Mouse (Mus musculus) intestine, postnatal 0 days (tissue): ENCODE measurements at regions not wholly inside any gene's neighbourhood (a gene's known extent, or its start where the extent isn't known, plus 50 kb on each side); places are given as distances from the start of the nearest gene placed in this dataset.

ENCODE experiments used
- ATAC-seq: fragments of 200-750 bp; cut with Nextera tagmentation; 2 replicates; pipeline ENCODE4 v1.8.0; 2017; ENCODE audit warnings: mild to moderate bottlenecking, moderate TSS enrichment, moderate library complexity
- H3K27ac ChIP-seq: fragments of 300-500 bp; sonication (generic); 2 replicates; pipeline ENCODE4 v1.5.1; 2014; ENCODE audit warnings: mild to moderate bottlenecking, low read depth, low read length, moderate library complexity
- H3K27me3 ChIP-seq: fragments of 300-500 bp; sonication (generic); replicated peaks from 2 replicates; pipeline ENCODE4 v1.6.1; 2014; ENCODE audit warnings: low read length, mixed read lengths; ENCODE audit not compliant: control insufficient read depth, insufficient read depth
- H3K36me3 ChIP-seq: fragments of 300-500 bp; sonication (generic); 2 replicates; pipeline ENCODE4 v1.6.1; 2014; ENCODE audit warnings: mild to moderate bottlenecking, moderate library complexity; ENCODE audit not compliant: control insufficient read depth, insufficient read depth
- H3K4me1 ChIP-seq: fragments of 300-500 bp; sonication (generic); replicated peaks from 2 replicates; pipeline ENCODE4 v1.6.1; 2014; ENCODE audit warnings: antibody characterized with exemption, low read length, mixed read lengths; ENCODE audit not compliant: control insufficient read depth, insufficient read depth
- H3K4me2 ChIP-seq: fragments of 300-500 bp; sonication (generic); replicated peaks from 2 replicates; pipeline ENCODE4 v1.6.1; 2014; ENCODE audit warnings: low read depth, mild to moderate bottlenecking, moderate library complexity
- H3K4me3 ChIP-seq: fragments of 300-500 bp; sonication (generic); 2 replicates; pipeline ENCODE4 v1.5.1; 2014; ENCODE audit warnings: low read depth, low read length
- H3K9ac ChIP-seq: fragments of 300-500 bp; sonication (generic); 2 replicates; pipeline ENCODE4 v1.6.1; 2014; ENCODE audit warnings: mild to moderate bottlenecking, low read depth, low read length
- H3K9me3 ChIP-seq: fragments of 300-500 bp; sonication (generic); 2 replicates; pipeline ENCODE4 v1.6.1; 2016; ENCODE audit warnings: mixed run types; ENCODE audit not compliant: control insufficient read depth
- CTCF ChIP-seq: sonication (generic); IDR thresholded peaks from 2 replicates; pipeline ENCODE4 v1.5.1; 2016; ENCODE audit warnings: low read depth, mild to moderate bottlenecking, control low read depth, antibody characterized with exemption, moderate library complexity
- WGBS: fragments of 180-500 bp; shearing (Covaris S2); extraction: QIAGEN DNeasy Blood & Tissue Kit; methylation state at CpG from one replicate; pipeline ENCODE4 v1.1.7; 2014; 5-methylcytosine and 5-hydroxymethylcytosine counted together

DNA sequence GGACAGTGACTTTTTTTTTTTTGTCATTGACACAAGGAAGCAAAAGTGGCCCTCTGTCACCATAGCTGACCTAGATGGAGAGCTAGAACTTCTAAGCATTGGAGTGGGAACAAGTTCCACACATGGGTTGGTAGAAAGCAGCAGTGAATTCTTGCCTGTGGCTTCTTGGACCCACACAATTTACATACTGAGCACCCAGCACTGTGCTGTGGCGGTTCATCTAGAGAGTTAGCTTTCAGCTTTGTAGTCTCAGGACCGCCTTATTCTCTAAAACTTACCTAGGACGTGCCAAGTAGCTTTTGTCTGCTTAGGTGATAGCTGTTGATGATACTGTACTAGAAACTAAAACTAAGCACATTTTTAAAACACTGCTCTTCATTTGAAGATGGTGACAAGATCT is 72.1 kb upstream of the Dgkg start:
- Histone ChIP-seq H3K27ac (no peak overlapping the region), H3K9me3 (no peaks in the 10 kb centered on the region), H3K4me2 (no peak overlapping the region), H3K4me1 (no peaks in the 10 kb centered on the region), H3K4me3 (no peak overlapping the region), H3K27me3 (no peaks in the 10 kb centered on the region), H3K9ac (no peak overlapping the region), H3K36me3 (no peaks in the 10 kb centered on the region)
- ATAC-seq: no peak
- 84% methylated on average over 3 of the region's 3 CpGs for WGBS
- TF ChIP-seq CTCF: no peak

- 88% methylated on average over 3 of the region's 3 CpGs for WGBS
- no peak for TF ChIP-seq CTCF
- H3K27me3 ChIP-seq: no peaks in the 10 kb centered on the region
- no peaks in the 10 kb centered on the region for H3K4me1 ChIP-seq
- no peak overlapping the region for H3K9ac ChIP-seq
- no peak overlapping the region for H3K27ac ChIP-seq
- no peak overlapping the region for H3K4me3 ChIP-seq
- ATAC-seq: no peak
- H3K4me2 ChIP-seq: no peak overlapping the region
- H3K9me3 ChIP-seq: no peaks in the 10 kb centered on the region
- no peaks in the 10 kb centered on the region for H3K36me3 ChIP-seq
These were observed 68.2 kb upstream of the Dgkg start for GRCm38 (mm10) chr16:22725261-22725660.

- H3K9ac ChIP-seq: no peak overlapping the region
- no peak for ATAC-seq
- H3K4me1 ChIP-seq: no peaks in the 10 kb centered on the region
- H3K4me3 ChIP-seq: no peak overlapping the region
- no peak overlapping the region for H3K27ac ChIP-seq
- H3K9me3 ChIP-seq: no peaks in the 10 kb centered on the region
- no peak for TF ChIP-seq CTCF
- no peak overlapping the region for H3K4me2 ChIP-seq
- WGBS: 84% methylated on average over 4 of the region's 4 CpGs
- H3K27me3 ChIP-seq: no peaks in the 10 kb centered on the region
- no peaks in the 10 kb centered on the region for H3K36me3 ChIP-seq
These were observed 66.3 kb upstream of the Dgkg start for GRCm38 (mm10) chr16:22723333-22723732.

DNA sequence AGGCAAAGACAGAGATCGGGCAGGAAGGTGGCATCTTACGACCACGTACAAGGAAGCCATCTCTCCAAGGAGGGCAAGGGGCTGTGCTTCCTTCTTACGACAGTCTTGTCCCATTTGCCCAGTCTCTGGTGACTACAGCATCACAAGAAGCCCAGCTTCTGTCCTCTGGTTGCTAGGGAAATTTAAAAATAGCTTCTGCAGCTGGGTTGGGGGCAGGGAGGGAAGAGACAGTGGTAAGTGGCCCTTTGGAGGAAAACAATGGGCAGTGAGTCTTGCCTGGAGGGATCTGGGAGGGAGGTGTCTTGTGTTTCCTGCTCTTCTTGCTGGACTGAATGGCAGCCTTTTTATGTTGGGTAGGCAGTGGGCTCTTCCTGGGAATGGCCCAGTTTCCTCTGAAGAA is 62.8 kb upstream of the Dgkg start:
- ATAC-seq: no peak
- Histone ChIP-seq H3K9me3 (no peaks in the 10 kb centered on the region), H3K9ac (no peak overlapping the region), H3K4me3 (no peak overlapping the region), H3K4me1 (no peaks in the 10 kb centered on the region), H3K36me3 (no peaks in the 10 kb centered on the region), H3K27ac (no peak overlapping the region), H3K27me3 (no peaks in the 10 kb centered on the region), H3K4me2 (no peak overlapping the region)
- WGBS: 64% methylated on average over 4 of the region's 4 CpGs
- TF ChIP-seq CTCF: no peak

- Histone ChIP-seq H3K9me3 (no peaks in the 10 kb centered on the region), H3K4me1 (no peaks in the 10 kb centered on the region), H3K9ac (no peak overlapping the region), H3K4me3 (no peak overlapping the region), H3K27me3 (no peaks in the 10 kb centered on the region), H3K4me2 (no peak overlapping the region), H3K36me3 (no peaks in the 10 kb centered on the region), H3K27ac (no peak overlapping the region)
- ATAC-seq: no peak
- TF ChIP-seq CTCF: peak; percentile 62
- WGBS: 45% methylated on average over 7 of the region's 7 CpGs
These were observed 62.3 kb upstream of the Dgkg start for GRCm38 (mm10) chr16:22719304-22719703.

DNA sequence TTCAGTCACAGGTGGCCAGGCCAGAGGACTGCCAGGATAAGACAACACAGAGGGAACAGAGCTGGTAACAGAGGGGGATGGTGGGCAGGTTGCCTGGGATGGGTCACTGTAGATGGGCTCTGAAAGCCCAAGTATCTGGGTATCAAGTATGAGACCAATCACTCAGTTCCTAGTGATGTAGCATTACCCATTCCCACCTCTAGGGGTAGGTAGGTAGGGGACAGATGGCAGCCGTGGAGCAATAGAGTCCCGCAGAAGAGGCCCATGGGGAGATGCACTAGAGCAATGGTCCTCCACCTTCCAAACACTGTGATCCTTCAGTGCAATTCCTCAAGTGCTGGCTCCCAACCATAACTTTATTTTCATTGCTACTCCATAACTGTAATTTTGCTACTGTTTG is 60.4 kb upstream of the Dgkg start:
- Histone ChIP-seq H3K27ac (no peak overlapping the region), H3K27me3 (no peaks in the 10 kb centered on the region), H3K4me1 (no peaks in the 10 kb centered on the region), H3K36me3 (no peaks in the 10 kb centered on the region), H3K9ac (no peak overlapping the region), H3K9me3 (no peaks in the 10 kb centered on the region), H3K4me3 (no peak overlapping the region), H3K4me2 (no peak overlapping the region)
- peak; percentile 39 for TF ChIP-seq CTCF
- WGBS: 52% methylated on average over 2 of the region's 2 CpGs
- ATAC-seq: no peak

DNA sequence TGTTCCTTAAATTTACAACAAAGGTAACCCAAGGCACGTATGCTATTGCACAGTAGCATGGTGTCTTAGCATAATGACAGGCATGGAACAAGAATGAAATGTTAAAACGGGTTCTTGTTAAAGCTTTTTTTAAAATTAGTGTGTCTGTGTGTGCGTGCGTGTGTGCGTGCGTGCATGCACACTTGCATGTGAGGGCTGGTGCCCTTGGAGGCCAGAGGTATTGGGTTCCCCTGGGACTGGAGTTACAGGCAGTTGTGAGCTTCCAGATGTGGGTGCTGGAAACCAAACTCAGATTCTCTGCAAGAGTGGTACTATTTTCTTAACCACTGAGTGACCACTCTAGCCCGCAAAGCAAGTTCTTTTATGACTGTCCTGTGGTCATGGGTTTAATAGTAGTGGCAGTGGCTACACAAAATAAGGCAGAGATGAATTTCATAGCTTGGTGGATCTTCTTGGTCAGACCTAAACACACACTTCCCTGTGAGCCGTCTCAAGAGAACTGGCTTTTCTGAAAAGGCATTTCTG is 59.3 kb upstream of the Dgkg start:
- Histone ChIP-seq H3K4me3 (no peak overlapping the region), H3K27me3 (no peaks in the 10 kb centered on the region), H3K9me3 (no peaks in the 10 kb centered on the region), H3K27ac (no peak overlapping the region), H3K9ac (no peak overlapping the region), H3K4me2 (no peak overlapping the region), H3K4me1 (no peaks in the 10 kb centered on the region), H3K36me3 (no peaks in the 10 kb centered on the region)
- 90% methylated on average over 8 of the region's 8 CpGs for WGBS
- no peak for ATAC-seq
- TF ChIP-seq CTCF: no peak
